Mouse (Mus musculus) kidney, postnatal 4 days (tissue): Measurements from ENCODE around the gene Olfr1046.
"Not testable (repeated sequence)": the region's sequence is repeated elsewhere in the genome, so short reads cannot be mapped to it uniquely, and the experiment has no call there.

Experiments used
- DNase-seq, 2 experiments: peaks; one replicate each; pipeline ENCODE4 v3.0.0; 2021; ENCODE audit warnings: mixed read lengths in 2 of 2

The Olfr1046 gene

DNA sequence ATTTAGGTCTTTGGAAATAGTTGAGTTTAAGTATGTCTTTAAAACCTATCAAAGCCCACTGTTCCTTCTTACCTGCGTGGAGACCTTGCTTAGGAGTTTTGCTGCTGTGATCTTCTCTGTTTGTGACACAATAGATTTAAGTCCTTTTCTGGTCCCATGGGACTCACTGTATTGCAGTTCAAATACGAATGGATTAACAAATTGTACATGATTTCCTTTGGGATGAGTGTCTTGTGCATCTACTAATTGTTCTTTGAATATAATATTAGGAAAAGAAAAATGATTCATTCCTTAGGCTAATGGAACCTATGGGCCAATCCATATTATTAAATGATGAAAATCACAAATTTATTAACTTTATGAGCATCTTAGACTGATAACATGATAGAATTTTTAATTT, at the start of gene Olfr1046:
Gene Olfr1046, minus strand, starts transcription at position 101 of the 400 bp plus-strand sequence.
- no peak for DNase-seq

GRCm38 (mm10) chr2:86258228-86258627, 39.1 kb upstream of the Olfr1046 start, which contains the start of gene Olfr1049:
Gene Olfr1049, minus strand, starts transcription at chr2:86258328.
- DNase-seq = not testable (repeated sequence)

DNA sequence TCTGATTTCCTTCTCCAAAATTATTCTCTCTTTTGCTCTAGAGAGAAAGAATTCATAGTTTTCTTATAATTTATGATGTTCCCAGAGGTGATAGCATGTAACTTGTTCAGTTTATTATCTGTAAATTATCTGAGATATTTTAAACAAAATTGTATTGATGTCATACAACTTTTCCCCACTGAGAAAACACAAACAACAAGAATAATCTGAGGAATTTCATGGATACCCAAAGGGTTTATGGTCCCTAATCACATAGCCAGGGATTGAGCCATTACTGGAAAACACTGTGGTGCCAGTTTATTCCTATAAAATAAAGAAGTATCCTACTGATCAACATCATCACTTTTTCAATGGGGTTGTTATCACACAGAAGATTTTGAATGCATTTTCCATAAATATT, 21.1 kb upstream of the Olfr1046 start, which contains the start of gene Olfr1048:
Gene Olfr1048, minus strand, starts transcription at position 101 of the 400 bp plus-strand sequence.
- DNase-seq = no peak

DNA sequence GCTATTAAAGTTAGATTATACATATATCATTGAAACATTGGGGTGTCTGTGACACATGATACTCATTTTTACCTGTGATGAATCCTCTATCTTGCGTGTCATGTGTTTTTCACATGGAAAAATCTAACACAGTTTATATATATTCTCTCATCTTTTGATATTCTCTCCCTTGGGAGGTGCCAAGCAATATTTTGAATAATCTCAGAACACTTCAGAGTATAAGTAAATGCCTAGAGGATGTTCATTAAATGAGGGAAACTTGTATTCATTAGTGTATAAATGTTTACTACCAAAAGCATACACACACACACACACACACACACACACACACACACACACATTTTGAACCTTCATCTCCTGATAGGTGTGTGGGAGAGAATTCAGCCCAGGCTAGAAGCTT, 12.2 kb upstream of the Olfr1046 start, which contains the start of gene Olfr1047:
Gene Olfr1047, minus strand, starts transcription at position 101 of the 400 bp plus-strand sequence.
- no peak for DNase-seq

GRCm38 (mm10) chr2:86202909-86203308, 16.2 kb downstream of the Olfr1046 start, which contains the start of gene Olfr1045:
Gene Olfr1045, minus strand, starts transcription at chr2:86203009.
- no peak for DNase-seq

GRCm38 (mm10) chr2:86195863-86196262, 23.3 kb downstream of the Olfr1046 start:
- DNase-seq = no peak

- no peak for DNase-seq
Measured at GRCm38 (mm10) chr2:86185583-86185982, 33.5 kb downstream of the Olfr1046 start, which contains the start of gene Olfr52. Gene Olfr52, minus strand, starts transcription at chr2:86185683.

DNA sequence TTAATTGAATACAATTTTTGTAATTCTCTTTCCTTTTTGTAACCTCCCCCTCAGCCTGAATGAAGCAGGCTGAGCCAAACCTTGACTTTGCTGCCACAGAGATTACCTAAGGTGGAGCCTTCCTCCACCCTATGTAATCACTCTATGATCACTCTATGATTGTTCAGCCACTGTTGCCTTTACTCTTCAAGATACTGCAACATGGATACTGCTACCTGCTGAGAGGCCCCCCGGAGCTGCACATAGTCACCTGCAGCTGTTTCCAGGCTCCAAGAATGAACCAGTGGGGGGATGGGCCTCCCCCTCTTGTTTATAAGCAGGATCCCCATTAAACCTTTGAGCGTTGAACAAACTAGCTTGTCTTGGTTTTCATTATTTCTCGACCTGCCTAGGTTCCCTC, 39.2 kb downstream of the Olfr1046 start:
- no peak for DNase-seq

GRCm38 (mm10) chr2:86177720-86178119, 41.4 kb downstream of the Olfr1046 start, which contains the start of gene Olfr1044:
Gene Olfr1044, minus strand, starts transcription at chr2:86177820.
- no peak for DNase-seq

GRCm38 (mm10) chr2:86175422-86175821, 43.7 kb downstream of the Olfr1046 start:
- DNase-seq = not testable (repeated sequence)

- no peak for DNase-seq
Measured at GRCm38 (mm10) chr2:86167422-86167821, 51.7 kb downstream of the Olfr1046 start, which contains the start of gene Olfr1043. Gene Olfr1043, minus strand, starts transcription at chr2:86167522.
